Mouse (Mus musculus): ENCODE measurements around the gene Cgnl1.

Cgnl1 gene

DNA sequence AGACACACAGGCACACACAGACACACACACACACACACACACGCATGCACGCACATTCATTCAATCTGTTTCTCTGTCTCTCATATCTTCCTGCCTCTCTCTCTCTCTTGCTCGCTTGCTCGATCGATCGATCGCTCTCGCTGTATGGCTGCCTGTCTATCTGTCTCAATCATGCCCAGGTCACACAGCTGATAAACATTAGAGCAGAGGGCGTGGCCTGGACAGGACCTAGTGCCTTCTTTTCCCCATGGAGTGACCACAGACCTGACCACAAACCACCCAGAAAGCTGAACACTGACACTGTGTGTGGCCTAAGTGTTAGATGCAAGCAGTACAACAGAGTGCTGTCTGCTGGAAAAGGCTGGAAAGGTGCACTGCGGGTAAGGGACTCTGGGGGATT is 60.6 kb downstream of the Cgnl1 start:
- DNase-seq (ENCODE audit: low spot score), result no peak

DNA sequence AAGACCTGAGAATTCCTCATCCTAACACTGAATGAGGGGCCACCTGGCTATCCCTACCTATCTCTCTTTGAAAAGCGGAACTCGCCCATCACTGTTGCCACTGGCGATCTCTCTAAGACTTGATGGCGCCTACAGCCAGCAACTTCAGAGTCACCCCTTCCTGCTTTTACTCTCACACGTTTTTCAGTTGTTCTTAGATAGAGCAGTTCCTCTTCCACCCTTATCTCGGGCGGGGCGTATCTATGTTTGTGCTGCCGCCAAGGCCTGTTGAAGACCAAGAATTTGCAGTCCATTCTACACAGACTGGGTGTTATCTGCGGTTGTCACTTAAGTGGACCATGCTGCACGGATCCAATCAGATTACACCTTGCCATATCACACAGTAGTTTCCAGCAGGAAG is 62.2 kb downstream of the Cgnl1 start:
- DNase-seq (ENCODE audit: low spot score), result peak; percentile 29

DNA sequence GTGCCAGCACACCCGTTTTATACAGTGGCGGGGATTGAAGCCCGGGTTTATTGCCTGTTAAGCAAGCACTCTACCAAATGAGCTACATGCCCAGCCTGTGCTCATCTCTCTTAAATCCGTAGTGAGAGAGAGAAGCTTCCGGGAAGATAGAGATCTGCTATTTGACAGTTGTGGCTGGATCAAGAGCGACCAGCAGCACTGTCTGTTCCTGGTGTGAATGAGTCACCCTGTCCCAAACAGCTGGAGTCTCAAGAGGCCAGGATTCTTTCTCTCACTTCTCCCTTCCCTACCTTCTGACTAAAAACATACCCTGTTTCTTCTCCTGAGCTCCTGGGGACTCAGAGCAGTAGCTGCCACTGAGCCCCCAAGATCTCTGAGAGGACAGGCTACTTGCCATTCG is 63.4 kb downstream of the Cgnl1 start:
- no peak for DNase-seq (ENCODE audit: low spot score)

DNA sequence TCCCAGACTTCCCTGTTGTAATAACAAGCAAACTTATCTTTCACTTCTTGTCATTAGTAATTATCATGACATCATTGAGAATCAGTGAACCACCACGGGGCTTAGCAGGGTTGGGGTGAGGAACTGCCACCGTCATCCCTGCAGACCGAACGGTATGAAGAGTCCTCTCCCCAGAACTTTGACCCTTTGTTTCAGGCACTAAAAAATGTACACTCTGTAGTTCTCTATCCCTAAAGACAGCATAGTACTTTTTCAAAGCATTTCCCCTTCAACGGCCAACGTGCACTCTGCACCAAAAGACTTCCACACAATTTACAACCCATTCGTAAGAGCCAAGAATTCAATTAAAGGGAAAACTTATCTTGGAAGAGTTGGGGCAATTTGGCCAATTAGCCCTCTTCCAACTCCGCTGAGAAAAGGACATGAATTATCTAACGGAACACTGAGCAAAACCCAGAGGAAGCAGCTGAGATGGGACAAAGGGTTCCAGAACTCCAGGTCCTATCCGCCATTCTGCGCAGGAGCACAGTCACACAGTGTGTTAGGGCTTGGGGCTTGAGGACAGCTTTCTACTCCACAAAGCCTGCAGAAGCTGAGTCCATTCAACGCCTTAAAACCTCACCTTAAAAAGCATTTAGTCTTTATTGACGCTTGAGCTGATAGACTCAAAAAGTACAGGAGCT is 66.9 kb downstream of the Cgnl1 start:
- no peak for DNase-seq (ENCODE audit: low spot score)

DNA sequence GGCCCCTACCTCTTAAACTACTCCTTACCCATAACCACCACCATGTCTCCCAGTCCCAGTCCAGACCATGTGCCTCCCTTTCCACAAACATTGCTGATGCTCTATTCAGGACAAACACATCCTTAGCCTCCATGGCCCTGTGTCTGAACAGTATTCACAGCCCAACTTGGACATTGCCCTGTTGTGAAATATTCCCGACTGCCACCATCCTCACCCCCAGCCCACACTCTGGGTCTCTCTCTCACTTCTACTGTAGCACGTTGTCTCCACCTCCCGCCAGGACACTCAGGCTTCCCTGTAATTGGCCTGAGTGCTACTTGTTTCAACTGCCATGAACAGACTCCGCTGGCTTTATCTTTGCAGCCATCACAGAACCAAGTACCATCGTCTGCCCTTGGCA is 72.3 kb downstream of the Cgnl1 start:
- DNase-seq (ENCODE audit: low spot score), result no peak

DNA sequence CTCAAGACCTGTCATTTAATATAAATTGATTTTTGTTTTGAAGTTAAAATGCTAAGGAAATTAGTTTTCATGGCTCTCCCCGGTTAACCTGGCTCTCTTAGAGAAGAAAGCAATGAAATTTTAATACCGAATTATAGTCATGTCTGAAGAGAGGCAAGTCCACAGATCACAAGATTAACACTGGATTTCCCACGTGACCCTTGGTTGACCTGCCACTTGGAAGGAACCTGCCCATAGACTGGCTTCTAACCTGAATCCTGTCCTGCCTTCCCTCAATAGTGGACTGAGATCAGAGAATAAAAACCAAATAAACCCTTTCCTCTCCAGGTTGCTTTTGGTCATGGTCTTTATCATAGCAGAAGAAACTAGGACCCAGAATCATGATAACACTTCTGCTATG is 73.3 kb downstream of the Cgnl1 start:
- no peak for DNase-seq (ENCODE audit: low spot score)

DNA sequence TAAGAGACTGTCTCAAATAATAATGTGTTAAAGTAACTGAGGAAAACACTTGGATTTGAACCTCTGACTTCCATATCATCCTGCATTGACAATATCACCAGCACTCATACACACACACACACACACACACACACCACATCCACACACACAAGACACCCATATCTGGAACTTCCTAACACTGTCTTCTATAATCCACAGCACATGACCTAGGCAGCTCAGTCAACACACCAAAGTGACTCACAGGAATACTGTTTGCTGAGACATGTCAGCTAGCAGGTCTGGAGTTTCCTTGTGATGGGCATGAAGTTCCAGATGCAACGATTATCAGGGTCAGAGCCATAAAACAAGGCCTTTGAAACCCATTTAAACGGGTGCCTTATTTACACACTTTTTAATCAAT is 74.2 kb downstream of the Cgnl1 start:
- DNase-seq (ENCODE audit: low spot score), result no peak

DNA sequence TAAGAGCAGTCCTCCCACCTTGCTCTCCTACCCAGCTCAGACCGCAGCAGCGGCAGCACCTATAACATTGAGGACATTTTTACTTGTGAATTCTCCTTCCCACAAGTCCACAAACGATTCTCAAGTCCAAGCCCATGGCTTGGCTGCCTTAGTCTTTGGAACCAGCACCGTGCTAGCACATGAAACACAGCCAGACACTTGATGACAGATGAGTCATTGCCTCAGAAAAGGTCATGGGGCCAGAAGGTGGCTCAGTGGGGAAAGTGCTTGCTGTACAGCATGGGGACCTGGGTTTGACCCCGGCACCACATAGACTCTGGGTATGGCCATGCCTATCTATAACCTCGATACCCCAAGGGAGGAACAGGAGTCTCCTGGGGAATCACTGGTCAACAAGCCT is 74.6 kb downstream of the Cgnl1 start:
- no peak for DNase-seq (ENCODE audit: low spot score)

DNA sequence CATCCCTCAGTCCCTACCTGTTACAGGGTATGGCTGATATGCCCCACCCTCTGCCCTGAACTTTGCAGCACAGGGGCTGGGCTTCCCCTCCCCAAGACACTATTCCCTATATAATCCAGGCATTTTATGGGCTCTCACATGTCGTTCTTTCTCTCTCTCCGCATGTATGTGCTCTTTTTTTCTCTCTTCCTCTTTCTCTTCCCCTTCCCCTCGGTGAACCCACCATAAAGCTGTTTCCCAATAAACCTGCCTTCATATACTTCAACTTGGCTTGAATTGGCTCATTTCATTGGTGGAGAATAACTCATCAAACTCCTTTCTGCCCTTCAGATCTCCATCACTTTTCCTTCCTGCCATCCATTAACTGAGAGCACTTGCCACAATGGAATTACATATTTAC is 76.3 kb downstream of the Cgnl1 start:
- DNase-seq (ENCODE audit: low spot score), result no peak

DNA sequence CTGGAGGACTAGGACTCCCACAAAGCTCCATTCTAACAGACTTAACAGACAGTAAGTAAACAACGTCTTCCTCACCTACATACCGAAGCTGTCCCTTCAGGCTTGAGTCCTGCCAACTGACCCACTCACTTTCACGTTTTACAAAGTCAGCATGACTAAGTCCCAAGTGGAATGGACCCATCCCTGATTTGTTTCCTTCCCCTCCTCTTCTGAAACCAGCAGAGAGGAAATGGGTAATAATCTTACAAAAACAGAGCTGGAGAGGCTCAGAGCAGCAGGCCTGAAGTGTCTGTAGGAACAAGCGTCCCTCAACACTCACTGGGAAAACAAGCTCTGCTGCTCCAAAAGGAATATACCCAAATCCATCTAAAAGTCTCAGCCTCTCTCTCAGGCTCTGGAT is 77.2 kb downstream of the Cgnl1 start:
- DNase-seq (ENCODE audit: low spot score), result no peak

DNA sequence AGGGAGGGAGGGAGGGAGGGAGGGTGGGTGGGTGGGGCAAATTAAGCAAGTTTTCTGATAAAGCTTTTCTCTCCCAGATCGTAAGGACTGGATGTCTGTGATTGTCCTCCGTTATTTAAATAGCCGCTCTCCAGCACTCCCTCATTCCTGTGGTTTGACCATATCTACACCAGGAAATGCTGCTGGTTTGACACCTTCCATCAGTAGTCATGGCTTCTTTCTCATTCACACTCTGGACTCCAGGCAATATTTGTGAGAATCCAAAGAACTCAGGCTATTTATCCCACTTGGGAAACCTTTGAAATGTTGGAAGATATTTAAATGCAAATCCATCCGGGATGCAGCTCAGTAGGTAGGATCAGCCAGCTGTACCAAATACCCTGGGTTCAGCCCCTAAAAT is 77.6 kb downstream of the Cgnl1 start:
- DNase-seq (ENCODE audit: low spot score), result no peak

DNA sequence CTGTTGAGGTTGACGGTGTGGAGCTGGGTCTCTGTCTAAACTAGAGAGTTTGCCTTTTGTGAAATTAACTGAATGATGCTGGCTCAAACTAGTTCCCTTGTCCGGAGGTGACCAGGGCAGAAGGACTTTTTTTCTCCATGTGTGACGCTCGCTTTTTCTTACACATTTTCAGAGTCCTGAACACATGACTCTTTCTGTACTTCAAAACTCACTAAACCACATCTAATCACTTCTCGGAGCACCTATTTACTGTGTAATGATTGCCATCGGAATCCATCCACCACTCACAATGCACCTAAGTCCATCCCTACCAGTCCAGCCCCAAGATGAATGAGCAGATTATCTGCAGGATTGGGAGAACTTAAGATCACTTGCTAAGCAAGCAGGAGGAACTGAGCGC is 79.2 kb downstream of the Cgnl1 start:
- DNase-seq (ENCODE audit: low spot score), result no peak

DNA sequence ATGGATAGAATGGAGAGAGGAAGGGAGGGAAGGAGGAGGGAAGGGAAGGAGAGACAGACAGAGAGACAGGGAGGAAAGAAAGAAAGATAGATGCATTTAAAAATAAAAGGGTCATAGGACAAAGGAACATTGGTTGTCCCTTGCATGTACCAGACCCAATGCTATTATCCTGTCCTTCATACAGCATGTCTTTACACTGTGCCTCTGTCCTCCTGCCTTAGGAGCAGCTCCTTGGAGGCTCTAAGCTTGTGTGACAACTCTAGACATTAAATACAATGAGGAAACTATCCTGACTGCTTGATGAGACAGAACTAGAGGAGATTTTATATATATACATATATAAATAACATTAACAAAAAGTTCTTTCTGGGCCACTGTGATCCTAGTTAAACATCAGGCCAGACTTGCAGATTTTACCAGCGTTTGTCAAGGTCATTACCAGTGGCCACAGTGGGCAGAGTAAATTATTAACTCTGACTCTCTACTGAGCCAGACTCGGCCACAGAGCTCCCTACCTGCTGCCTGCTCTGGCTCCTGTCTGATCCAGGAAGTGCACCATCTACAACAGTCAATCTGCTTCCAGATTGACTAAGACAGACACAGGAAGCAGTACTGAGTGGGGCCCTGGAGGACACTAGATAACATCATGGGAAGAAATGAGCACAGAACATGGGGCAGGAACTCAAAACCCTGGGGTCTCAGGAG is 81.9 kb downstream of the Cgnl1 start:
- no peak for DNase-seq (ENCODE audit: low spot score)

DNA sequence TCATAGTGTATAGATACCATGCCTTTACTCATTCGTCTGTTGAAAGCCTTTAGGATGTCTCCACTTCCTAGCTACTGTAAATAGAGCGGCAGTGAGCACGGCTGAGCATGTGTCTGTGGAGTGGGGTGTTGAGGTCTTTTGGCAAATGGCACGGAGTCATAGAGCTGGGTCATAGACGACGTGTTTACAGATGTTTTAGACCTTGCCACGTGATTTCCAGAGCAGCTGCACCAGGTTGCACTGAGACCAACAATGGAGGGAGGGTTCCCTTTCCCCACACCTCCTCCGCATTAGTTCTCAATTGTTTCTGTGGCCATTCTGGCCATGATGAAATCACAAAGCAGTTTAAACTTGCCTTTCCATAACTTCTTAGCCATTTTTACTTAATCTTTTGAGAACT is 84.9 kb downstream of the Cgnl1 start:
- no peak for DNase-seq (ENCODE audit: low spot score)

DNA sequence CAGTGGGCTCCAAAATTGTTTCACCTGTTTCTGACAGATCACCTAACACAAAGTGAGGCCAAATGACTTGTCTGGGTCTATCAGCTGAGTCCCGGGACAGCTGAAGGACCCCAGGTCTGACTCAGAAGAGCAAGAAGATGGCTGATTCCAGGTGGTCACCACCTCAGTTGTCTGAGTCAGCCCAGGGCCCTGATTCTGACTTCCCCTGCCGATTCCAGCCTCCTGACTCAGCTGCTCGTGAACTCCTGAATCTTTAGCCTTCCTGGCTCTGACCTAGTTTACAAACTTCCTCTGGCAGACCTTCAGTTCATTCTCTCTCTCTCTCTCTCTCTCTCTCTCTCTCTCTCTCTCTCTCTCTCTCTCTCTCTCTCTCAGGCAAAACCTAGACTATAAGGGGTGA is 86.6 kb downstream of the Cgnl1 start:
- DNase-seq (ENCODE audit: low spot score), result no peak

DNA sequence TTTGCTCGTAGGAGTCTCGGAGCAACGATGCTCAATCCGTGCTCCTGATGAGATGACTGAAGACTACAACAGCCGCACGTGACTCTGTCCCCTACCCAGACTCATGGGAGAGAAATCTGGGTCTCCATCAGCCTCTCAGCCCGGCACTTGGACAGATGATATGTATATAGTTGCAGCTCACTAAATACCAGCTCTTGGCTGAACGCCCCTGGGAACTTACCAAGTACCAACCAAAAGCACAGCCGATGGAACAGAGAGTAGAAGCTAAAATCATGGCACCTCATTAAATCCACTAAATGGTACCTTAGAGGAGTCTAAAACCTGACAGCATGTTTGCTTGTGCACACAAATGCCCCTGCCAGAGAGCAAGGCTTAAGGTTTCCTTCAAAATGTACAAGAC is 91.0 kb downstream of the Cgnl1 start:
- DNase-seq (ENCODE audit: low spot score), result no peak

DNA sequence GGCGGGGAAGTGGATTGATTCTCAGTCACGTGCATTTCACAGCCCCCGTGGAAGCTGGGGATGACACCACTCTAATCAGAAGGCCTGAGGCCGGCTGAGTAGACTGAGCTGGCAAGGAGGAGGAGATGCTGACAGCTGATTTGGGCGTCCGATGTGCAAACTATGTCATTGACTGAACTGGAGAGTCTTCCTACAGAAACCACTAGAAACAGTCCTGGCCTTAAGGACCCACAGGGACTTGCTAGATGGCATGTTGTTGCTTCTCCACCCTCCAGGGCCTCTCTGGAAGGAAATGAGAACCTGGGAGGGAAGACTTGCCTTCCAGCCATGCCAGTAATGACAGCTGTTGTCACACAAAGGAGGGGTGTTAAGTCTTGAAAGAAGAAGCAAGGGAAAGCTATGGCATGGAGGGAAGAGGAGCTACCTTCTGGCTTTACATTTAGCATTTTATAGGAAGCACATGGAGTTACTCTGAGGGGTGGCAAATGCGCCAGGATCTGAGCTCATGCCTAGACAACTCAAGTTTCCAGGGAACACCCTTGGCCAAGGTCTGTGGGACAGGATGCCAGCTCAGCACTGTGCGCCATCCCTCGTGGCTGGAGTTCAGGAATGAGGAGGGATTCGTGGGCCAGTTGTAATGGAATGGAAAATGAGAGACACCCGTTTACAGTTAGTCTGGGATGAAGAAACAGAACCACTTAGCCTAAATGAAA is 92.1 kb downstream of the Cgnl1 start:
- no peak for DNase-seq (ENCODE audit: low spot score)

DNA sequence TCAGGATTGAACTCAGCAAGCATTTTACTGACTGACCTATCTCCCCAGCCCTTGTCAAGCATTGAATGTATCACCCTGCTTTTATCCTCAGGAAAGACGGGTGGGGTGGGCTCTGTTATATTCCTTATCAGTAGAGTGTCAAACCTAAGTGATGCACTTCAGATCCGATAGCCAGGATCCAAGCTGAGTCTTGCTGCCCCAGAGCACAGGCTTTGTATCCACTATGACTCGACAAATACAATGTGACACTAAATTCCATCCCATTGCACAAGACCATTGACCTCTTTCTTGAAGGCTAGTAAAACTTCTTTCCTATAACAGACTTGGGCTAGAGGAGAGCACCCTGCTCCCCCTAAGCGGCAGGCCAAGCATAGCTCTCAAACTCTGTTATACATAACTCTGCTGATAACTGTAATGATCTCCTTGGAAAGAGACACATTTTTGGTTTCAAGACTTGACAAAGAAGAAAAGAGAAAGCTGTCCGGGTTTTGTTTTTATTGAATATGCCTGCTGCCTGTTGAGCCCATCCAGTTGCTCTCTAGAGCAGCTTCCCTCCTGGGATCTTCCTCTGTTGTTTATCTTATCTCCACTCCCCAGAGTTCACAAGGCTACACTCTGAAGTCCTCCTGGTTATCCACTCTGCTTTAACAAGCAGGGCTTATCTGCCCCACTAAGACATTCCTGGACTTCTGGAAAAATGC is 94.3 kb downstream of the Cgnl1 start:
- DNase-seq (ENCODE audit: low spot score), result peak; percentile 29

DNA sequence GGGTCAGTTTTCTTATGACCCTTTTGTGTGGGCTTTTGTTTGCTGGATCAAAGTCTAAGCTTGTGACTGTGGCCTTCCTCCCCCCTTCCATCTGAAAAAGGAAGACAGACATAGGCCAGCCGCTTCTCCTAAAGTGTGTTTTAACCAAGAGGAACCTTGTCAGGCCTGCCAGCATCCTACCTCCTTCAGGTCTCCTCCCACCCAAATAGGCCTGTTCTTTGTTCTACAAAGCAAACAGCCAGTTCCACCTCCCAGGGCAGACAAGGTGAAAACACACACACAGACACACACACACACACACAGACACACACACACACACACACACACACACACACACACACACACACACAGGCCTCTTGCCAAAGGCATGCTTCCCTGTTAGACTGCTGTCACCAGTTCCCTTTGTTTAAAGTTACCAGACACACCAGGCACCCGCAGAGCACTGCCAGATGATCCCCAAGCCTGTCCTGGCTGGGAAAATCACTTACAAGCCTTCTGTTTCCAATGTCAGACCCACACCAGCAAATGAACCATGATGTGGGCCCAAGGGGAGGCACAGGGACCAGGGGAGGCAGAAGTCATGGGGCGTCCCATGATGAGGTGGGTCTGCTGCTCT is 95.5 kb downstream of the Cgnl1 start:
- no peak for DNase-seq (ENCODE audit: low spot score)

DNA sequence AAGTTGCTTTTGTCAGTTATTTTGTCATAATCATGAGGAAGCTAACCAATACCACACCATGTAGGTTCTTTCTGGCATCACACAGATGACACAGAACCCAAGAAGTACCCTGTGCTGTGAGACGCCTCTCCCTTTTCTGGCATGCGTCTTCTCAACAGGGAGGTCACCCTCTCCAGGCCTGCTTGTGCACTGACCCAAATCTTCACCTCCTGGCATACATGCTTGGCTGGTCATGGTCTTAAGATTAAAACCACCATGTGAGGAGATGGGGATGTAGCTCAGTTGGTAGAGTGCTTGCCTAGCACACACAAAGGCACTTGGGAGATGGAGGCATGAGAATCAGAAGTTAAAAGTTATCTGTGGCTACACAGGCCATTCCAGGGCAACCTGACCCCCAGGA is 96.2 kb downstream of the Cgnl1 start:
- DNase-seq (ENCODE audit: low spot score), result no peak

DNA sequence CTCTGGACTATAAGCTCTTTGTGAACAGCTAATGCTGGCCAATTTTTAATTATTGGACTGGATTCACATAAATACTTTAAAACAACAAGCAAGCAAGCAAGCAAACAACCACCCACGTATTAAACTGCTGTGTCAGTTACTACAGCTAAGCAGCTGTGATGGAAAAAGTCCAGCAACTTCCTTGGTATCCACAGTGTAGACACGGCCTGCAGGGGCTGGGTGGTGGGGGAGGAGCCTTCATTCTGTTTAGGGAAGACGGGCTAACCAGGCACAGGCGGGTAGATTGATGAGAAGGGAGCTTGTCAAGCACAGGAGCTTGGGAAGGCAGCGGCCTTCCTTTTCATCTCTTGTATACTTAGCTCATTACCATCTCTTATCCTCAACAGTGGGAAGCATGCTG is 96.9 kb downstream of the Cgnl1 start:
- DNase-seq (ENCODE audit: low spot score), result no peak

DNA sequence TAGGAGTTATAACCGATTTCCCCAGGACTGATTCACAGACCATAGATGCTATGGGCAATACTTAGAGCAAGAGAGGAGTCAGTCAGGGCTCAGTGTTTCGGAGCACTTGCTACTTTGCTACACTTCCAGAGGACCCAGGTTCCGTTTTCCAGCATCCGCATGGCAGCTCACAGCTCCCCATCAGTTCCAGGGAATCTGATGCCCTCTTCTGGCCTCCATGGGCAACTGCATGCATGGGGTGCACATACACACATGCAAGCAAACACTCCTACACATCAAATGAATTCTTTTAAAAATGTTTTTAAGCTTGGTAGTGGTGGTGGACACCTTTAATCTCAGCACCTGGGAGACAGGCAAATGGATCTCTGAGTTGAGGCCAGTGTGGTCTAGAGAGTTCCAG is 98.9 kb downstream of the Cgnl1 start:
- DNase-seq (ENCODE audit: low spot score), result no peak

All from c-Kit-positive CD71-positive TER-119-positive erythroid progenitor cells, embryonic 14.5 days (primary cell).